Mouse (Mus musculus): Measurements from ENCODE around the gene Tex264. TPM values are rescaled to one million over a fixed set of nuclear protein-coding genes. Genes with fewer than 3 reads are reported as not detected.

Tex264 gene
- polyA plus RNA-seq, 1 experiment from 2014 or later = 91.0 TPM

DNA sequence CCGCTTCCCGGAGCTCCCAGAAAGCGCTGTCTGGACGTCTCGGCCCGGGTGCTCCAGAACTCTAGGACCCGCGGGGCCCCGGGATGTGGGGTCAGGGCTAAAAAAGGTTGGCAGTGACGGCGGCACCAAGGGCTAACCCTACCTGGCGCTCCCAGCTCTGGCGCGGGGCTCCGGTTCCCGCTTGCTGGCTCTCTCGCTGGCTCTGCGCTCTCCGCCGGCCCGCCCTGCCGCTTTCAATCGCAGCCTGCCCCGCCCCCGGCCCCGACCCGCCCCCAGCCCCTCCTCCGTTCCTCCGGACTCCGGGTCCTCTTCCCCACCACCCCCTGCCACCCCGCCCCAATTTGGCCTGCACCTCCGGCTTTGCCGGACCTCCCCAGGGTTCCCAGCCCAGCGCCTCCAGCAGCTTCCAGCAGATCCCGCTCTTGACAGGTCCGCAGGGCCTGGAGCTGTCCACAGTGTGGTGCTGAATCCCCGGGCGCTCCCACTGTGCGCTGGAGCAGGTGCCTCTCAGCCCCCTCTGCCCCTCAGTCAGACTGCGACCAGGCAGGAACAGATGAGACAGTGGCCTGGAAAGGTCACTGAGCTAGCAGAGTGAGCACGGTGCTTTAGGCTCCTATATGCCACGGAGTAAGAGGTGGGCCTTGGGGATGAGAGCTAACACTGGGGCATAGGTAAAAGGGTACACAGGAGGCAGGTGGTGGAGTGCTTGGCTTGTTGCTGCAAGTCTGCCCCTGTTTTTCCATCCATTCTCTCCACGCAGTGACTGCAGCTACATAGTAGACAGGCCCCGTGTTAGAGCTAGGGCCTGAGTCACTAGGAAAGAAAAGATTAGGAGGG is 29.6 kb downstream of the Tex264 start, which contains the start of gene Grm2:
Gene Grm2 (minus strand): TSS at position 199 of the 837 bp plus-strand sequence.
- ATAC-seq = peak; percentile 85
- Histone ChIP-seq H3K9ac (ENCODE audit: low read depth, low read length) (peak within 1 kb of the TSS; percentile 72), H3K27ac (ENCODE audit: low read depth, low read length) (no peak within 1 kb of the TSS; the same call in 1 of the 2 replicates), H3K9me3 (ENCODE audit: control insufficient read depth, low read length) (no peaks in the 10 kb centered on the region), H3K4me1 (ENCODE audit: control insufficient read depth, insufficient read depth, low read depth, low read length) (peaks cover 18% of the 10 kb centered on the region), H3K36me3 (ENCODE audit: control insufficient read depth, insufficient read depth, low read length) (0 out of 2 replicates have a peak, but pooled peaks cover 3% of the 10 kb centered on the region), H3K27me3 (replicated peaks; ENCODE audit: control insufficient read depth, insufficient read depth, low read length) (no peaks in the 10 kb centered on the region), H3K4me2 (ENCODE audit: low read length) (peak within 1 kb of the TSS; percentile 94), H3K4me3 (ENCODE audit: low read length) (peak within 1 kb of the TSS; percentile 59)
- 1% methylated on average over 37 of the region's 44 CpGs for WGBS

DNA sequence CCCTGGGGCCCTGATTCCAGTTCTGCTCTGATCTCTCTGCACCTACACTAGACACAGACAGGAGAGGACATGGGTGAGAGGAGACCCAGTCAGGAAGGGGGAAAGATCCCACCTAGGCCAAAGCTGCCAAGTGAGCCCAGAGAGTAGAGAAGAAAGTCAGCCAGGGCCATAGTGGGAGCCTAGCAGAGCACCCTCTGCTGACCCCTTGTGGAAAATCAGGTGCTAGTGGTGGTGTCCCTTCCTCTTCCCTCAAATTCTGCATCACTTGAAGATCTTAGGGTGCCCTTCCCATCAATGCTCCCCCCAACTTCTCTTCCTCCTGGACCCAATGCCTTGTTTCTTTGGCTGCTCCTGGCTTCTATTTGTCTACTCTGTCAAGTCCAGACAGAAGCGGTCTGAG is 33.0 kb downstream of the Tex264 start:
- no peak overlapping the region for H3K9ac ChIP-seq (ENCODE audit: low read depth, low read length)
- no peaks in the 10 kb centered on the region for H3K36me3 ChIP-seq (ENCODE audit: control insufficient read depth, insufficient read depth, low read length)
- peaks cover 18% of the 10 kb centered on the region for H3K4me1 ChIP-seq (ENCODE audit: control insufficient read depth, insufficient read depth, low read depth, low read length)
- no peak overlapping the region for H3K4me2 ChIP-seq (ENCODE audit: low read length)
- no peaks in the 10 kb centered on the region for H3K27me3 ChIP-seq (replicated peaks; ENCODE audit: control insufficient read depth, insufficient read depth, low read length)
- 86% methylated on average over 1 of the region's 1 CpGs for WGBS
- H3K27ac ChIP-seq (ENCODE audit: low read depth, low read length) = no peak overlapping the region
- no peak for ATAC-seq
- no peak overlapping the region for H3K4me3 ChIP-seq (ENCODE audit: low read length)
- H3K9me3 ChIP-seq (ENCODE audit: control insufficient read depth, low read length) = no peaks in the 10 kb centered on the region

DNA sequence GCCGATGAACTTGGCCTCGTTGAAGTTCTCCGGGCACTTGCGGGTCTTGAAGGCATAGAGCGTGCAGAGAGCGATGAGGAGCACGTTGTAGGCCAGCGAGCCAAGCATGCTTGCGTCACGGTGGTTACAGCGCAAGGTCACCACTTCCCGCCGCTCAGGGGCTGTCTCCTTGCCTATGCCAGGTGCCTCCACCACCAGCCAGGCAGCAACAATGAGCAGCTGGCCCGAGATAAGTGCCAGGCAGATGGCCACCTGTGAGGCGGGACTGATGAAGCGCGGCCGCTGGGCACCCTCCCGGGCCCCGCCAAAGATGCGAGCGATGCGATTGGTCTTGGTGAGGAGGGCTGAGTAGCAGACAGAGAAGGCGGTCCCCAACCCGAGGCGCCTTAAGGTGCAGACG is 38.5 kb downstream of the Tex264 start:
- no peaks in the 10 kb centered on the region for H3K36me3 ChIP-seq (ENCODE audit: control insufficient read depth, insufficient read depth, low read length)
- H3K9ac ChIP-seq (ENCODE audit: low read depth, low read length) = no peak overlapping the region
- WGBS = 76% methylated on average over 27 of the region's 27 CpGs
- H3K9me3 ChIP-seq (ENCODE audit: control insufficient read depth, low read length) = no peaks in the 10 kb centered on the region
- H3K27me3 ChIP-seq (replicated peaks; ENCODE audit: control insufficient read depth, insufficient read depth, low read length) = no peaks in the 10 kb centered on the region
- ATAC-seq = peak; percentile 30; the same call in 1 of the 2 replicates
- no peak overlapping the region for H3K27ac ChIP-seq (ENCODE audit: low read depth, low read length)
- H3K4me1 ChIP-seq (ENCODE audit: control insufficient read depth, insufficient read depth, low read depth, low read length) = no peaks in the 10 kb centered on the region
- no peak overlapping the region for H3K4me3 ChIP-seq (ENCODE audit: low read length)
- H3K4me2 ChIP-seq (ENCODE audit: low read length) = no peak overlapping the region

DNA sequence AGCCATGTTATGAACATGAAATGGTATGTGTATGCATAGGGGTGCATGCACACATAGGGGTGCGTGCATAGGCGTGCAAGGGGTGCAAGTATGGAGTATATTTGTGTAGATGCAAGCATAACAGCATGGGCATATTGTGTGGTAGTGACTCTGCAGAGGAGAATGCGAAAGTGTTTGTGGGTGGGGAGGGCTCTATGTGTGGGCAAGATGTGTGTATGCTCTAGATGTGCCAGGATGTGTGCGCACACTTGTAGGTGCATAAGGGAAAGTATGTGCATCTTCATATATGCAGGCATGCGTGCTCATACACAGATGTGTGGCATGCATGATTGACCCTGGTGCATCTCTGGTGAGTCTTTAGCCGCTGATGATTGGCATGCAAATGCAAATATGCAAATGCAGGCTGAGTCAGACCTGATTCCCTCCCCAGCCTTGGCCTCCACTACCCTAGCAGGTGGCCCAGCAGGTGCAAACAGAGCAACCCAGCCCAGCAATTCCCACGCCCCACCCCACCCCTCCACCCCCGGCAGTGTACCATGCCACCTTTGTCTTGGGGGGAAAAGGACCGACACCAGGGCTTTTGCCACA is 39.9 kb downstream of the Tex264 start:
- ATAC-seq = no peak

DNA sequence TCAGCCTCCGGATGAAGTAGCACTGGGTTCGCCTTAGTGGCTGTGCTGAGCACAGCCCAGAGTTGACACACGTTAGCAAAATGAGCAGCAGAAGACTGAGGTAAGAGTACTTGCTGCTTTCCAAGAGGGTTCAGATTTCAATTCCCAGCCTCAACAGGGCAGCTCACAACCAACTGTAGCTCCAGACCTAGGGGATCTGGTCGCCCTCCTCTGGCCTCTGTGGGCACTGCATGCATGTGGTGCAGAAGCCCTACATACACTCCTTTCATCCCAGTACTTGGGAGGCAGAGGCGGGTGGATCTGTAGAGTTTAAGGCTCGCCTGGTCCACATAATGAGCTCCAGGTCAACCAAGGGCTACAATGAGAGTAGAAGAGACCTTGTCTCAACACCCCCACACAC is 41.9 kb downstream of the Tex264 start:
- Histone ChIP-seq H3K9ac (ENCODE audit: low read depth, low read length) (no peak overlapping the region), H3K4me1 (ENCODE audit: control insufficient read depth, insufficient read depth, low read depth, low read length) (no peaks in the 10 kb centered on the region), H3K27ac (ENCODE audit: low read depth, low read length) (no peak overlapping the region), H3K27me3 (replicated peaks; ENCODE audit: control insufficient read depth, insufficient read depth, low read length) (no peaks in the 10 kb centered on the region), H3K4me3 (ENCODE audit: low read length) (no peak overlapping the region), H3K4me2 (ENCODE audit: low read length) (no peak overlapping the region), H3K36me3 (ENCODE audit: control insufficient read depth, insufficient read depth, low read length) (no peaks in the 10 kb centered on the region), H3K9me3 (ENCODE audit: control insufficient read depth, low read length) (no peaks in the 10 kb centered on the region)
- no peak for ATAC-seq
- 78% methylated on average over 6 of the region's 6 CpGs for WGBS

More for the DNA sequence above, 39.9 kb downstream of the Tex264 start:
- Histone ChIP-seq H3K4me2 (ENCODE audit: low read length) (no peak overlapping the region), H3K27ac (ENCODE audit: low read depth, low read length) (no peak overlapping the region), H3K9ac (ENCODE audit: low read depth, low read length) (no peak overlapping the region), H3K4me3 (ENCODE audit: low read length) (no peak overlapping the region), H3K4me1 (ENCODE audit: control insufficient read depth, insufficient read depth, low read depth, low read length) (no peaks in the 10 kb centered on the region), H3K36me3 (ENCODE audit: control insufficient read depth, insufficient read depth, low read length) (no peaks in the 10 kb centered on the region), H3K9me3 (ENCODE audit: control insufficient read depth, low read length) (no peaks in the 10 kb centered on the region), H3K27me3 (replicated peaks; ENCODE audit: control insufficient read depth, insufficient read depth, low read length) (no peaks in the 10 kb centered on the region)
- 84% methylated on average over 9 of the region's 9 CpGs for WGBS

DNA sequence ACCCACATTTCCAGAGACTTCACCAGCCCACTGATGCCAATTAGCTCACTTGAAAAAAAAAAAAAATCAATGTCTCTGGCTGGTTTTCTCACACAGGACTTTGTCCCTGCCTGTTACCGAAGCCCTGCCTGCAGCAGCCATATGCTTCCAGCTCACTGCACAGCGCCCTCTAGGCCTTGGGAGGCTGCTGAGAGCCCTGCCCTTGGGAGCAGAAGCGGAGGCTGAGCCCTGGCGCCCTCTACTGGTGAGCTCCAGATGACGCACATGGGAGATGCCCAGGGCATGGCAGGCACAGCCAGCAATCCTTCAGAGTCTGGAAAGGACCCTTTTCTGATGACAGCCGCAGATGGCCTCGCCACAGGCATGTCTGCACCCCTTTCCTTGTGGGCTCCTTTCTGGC is 42.6 kb downstream of the Tex264 start:
- no peak overlapping the region for H3K9ac ChIP-seq (ENCODE audit: low read depth, low read length)
- no peaks in the 10 kb centered on the region for H3K4me1 ChIP-seq (ENCODE audit: control insufficient read depth, insufficient read depth, low read depth, low read length)
- no peaks in the 10 kb centered on the region for H3K36me3 ChIP-seq (ENCODE audit: control insufficient read depth, insufficient read depth, low read length)
- no peaks in the 10 kb centered on the region for H3K27me3 ChIP-seq (replicated peaks; ENCODE audit: control insufficient read depth, insufficient read depth, low read length)
- 23% methylated on average over 7 of the region's 7 CpGs for WGBS
- H3K4me3 ChIP-seq (ENCODE audit: low read length) = no peak overlapping the region
- peak; percentile 24; the same call in 1 of the 2 replicates for ATAC-seq
- no peak overlapping the region for H3K27ac ChIP-seq (ENCODE audit: low read depth, low read length)
- no peaks in the 10 kb centered on the region for H3K9me3 ChIP-seq (ENCODE audit: control insufficient read depth, low read length)
- no peak overlapping the region for H3K4me2 ChIP-seq (ENCODE audit: low read length)

DNA sequence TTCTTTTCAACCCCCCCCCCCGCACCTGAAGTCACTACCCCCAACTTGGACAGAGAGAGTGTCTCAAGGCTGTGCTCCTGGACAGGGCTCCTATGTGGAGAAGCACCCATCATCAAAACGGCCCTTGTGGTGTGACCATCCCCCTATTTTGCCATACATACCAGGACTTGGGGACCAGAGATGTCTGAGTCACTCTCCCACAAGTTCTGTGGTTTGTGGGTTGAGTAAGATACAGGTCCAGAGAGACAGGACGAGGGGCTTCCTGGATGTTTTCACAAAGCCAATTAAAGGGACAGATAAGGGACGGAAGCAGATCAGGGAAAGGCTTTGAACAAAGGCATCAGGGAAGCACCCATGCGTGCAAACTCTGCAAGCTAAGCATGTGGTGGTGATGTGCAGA is 44.4 kb downstream of the Tex264 start:
- no peak overlapping the region for H3K4me3 ChIP-seq (ENCODE audit: low read length)
- H3K4me1 ChIP-seq (ENCODE audit: control insufficient read depth, insufficient read depth, low read depth, low read length) = no peaks in the 10 kb centered on the region
- no peak overlapping the region for H3K4me2 ChIP-seq (ENCODE audit: low read length)
- H3K9me3 ChIP-seq (ENCODE audit: control insufficient read depth, low read length) = no peaks in the 10 kb centered on the region
- no peak overlapping the region for H3K9ac ChIP-seq (ENCODE audit: low read depth, low read length)
- no peaks in the 10 kb centered on the region for H3K36me3 ChIP-seq (ENCODE audit: control insufficient read depth, insufficient read depth, low read length)
- WGBS = 65% methylated on average over 5 of the region's 5 CpGs
- H3K27ac ChIP-seq (ENCODE audit: low read depth, low read length) = no peak overlapping the region
- no peaks in the 10 kb centered on the region for H3K27me3 ChIP-seq (replicated peaks; ENCODE audit: control insufficient read depth, insufficient read depth, low read length)
- no peak for ATAC-seq

DNA sequence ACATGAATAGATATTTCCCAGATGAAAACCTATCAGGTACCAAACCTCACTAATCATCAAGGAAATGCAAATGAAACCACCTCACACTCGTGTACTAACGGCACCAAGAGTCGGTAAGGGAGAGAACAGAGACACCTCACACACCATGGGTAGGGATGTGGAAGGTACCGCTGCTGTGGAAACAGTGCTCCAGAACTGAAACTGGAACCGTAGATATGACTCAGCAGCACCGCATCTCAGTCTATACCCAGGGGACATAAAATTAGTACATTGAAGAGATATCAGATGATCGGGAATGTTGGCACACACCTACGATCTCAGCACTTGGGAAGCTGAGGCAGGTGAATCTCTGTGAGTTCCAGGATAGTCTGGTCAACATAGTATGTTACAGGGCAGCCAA is 47.6 kb downstream of the Tex264 start:
- Histone ChIP-seq H3K4me3 (ENCODE audit: low read length) (no peak overlapping the region), H3K4me2 (ENCODE audit: low read length) (no peak overlapping the region), H3K4me1 (ENCODE audit: control insufficient read depth, insufficient read depth, low read depth, low read length) (no peaks in the 10 kb centered on the region), H3K36me3 (ENCODE audit: control insufficient read depth, insufficient read depth, low read length) (no peaks in the 10 kb centered on the region), H3K27ac (ENCODE audit: low read depth, low read length) (no peak overlapping the region), H3K27me3 (replicated peaks; ENCODE audit: control insufficient read depth, insufficient read depth, low read length) (no peaks in the 10 kb centered on the region), H3K9ac (ENCODE audit: low read depth, low read length) (no peak overlapping the region), H3K9me3 (ENCODE audit: control insufficient read depth, low read length) (no peaks in the 10 kb centered on the region)
- WGBS = 92% methylated on average over 8 of the region's 8 CpGs
- ATAC-seq = no peak

DNA sequence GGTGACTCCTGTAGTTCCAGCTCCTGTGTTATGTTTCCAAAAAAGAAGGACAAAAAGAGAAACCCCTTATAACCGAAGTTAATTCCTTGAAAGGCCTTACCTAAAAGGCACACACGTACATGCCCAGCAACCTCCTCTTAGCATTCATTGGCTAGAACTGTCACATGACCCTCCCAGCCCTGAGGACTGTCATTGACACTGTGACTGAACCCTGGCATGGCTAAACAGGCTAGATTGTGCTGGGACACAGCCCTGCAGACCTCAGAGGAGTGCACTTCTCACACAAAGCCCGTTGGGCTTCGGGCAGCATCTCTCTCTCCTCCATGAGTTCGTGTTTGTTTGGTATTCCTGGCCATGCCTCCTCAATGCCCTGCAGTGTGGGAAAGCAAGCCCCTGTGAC is 53.5 kb downstream of the Tex264 start:
- WGBS = 68% methylated on average over 5 of the region's 5 CpGs
- no peaks in the 10 kb centered on the region for H3K4me1 ChIP-seq (ENCODE audit: control insufficient read depth, insufficient read depth, low read depth, low read length)
- no peaks in the 10 kb centered on the region for H3K9me3 ChIP-seq (ENCODE audit: control insufficient read depth, low read length)
- no peak overlapping the region for H3K4me2 ChIP-seq (ENCODE audit: low read length)
- no peak overlapping the region for H3K27ac ChIP-seq (ENCODE audit: low read depth, low read length)
- no peak overlapping the region for H3K9ac ChIP-seq (ENCODE audit: low read depth, low read length)
- H3K36me3 ChIP-seq (ENCODE audit: control insufficient read depth, insufficient read depth, low read length) = no peaks in the 10 kb centered on the region
- H3K4me3 ChIP-seq (ENCODE audit: low read length) = no peak overlapping the region
- ATAC-seq = peak; percentile 37; the same call in 1 of the 2 replicates
- H3K27me3 ChIP-seq (replicated peaks; ENCODE audit: control insufficient read depth, insufficient read depth, low read length) = no peaks in the 10 kb centered on the region

Data from hindbrain, embryonic 16.5 days (tissue).